In the genomic region with DNA sequence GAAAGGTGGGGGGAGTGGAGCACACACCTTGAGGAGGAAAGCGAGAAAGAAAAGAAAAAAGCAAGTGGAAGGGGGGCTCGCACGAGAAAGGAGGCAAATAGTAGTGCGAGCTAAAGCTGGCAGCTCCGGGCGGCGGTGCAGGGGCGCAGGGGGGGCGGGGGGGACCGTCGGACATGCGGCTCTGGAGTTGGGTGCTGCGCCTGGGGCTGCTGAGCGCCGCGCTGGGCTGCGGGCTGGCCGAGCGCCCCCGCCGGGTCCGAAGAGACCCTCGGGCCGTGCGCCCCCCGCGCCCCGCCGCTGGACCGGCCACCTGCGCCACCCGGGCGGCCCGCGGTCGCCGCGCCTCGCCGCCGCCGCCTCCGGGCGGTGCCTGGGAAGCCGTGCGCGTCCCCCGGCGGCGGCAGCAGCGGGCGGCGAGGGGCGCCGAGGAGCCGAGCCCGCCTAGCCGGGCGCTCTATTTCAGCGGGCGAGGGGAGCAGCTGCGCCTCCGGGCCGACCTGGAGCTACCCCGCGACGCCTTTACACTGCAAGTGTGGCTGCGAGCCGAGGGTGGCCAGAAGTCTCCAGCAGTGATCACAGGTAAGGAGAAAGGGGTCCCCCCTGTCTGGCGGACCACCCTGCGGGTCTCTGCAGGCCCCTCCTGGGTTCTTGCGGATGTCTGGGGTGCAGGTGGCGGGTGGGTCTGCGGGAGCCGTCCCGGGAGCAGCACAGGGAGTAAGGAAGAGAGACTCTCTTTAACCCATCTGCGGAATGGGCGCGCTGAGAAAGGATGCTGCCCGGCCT, we compare ENCODE assay signal across 8 mouse cellular contexts. TPM values are rescaled to one million over a fixed set of nuclear protein-coding genes. Genes with fewer than 3 reads are reported as not detected.
DNase-seq lines count a peak whose midpoint lies in the region; ATAC-seq and TF ChIP-seq lines count a peak whose summit lies in the region.

No protein-coding gene starts in this region.

- H3K4me3 ChIP-seq in brown adipose tissue, adult 24 weeks (ENCODE audit: insufficient read depth, low read depth, low read length): peak overlapping the region; percentile 50
- H3K4me3 ChIP-seq in intestine, postnatal 0 days (ENCODE audit: low read depth, low read length): peak overlapping the region; percentile 46

- no peak overlapping the region for H3K27ac ChIP-seq in brown adipose tissue, adult 24 weeks (replicated peaks; ENCODE audit: low read depth, low read length)
- H3K27ac ChIP-seq in intestine, postnatal 0 days (ENCODE audit: low read depth, low read length): no peak overlapping the region

- peak overlapping the region; percentile 42; the same call in 1 of the 2 replicates for H3K9ac ChIP-seq in intestine, postnatal 0 days (ENCODE audit: low read depth, low read length)

- H3K4me1 ChIP-seq in brown adipose tissue, adult 24 weeks (ENCODE audit: control insufficient read depth, insufficient read depth, insufficient read length, low read length): no peaks in the 10 kb centered on the region
- H3K4me1 ChIP-seq in intestine, postnatal 0 days (replicated peaks; ENCODE audit: control insufficient read depth, insufficient read depth, low read length): no peaks in the 10 kb centered on the region

- ATAC-seq in intestine, postnatal 0 days: 0 out of 2 replicates have a peak, but pooled peaks have one; percentile 22

- peaks cover 28% of the 10 kb centered on the region for H3K27me3 ChIP-seq in intestine, postnatal 0 days (replicated peaks; ENCODE audit: control insufficient read depth, insufficient read depth, low read length)

- WGBS in intestine, postnatal 0 days: 1% methylated on average over 45 of the region's 80 CpGs

- DNase-seq in layer of hippocampus, postnatal 10 days (ENCODE audit: low spot score in 2 of 2): peak; percentile 12 to 24
- DNase-seq in layer of hippocampus, adult 18-20 months (ENCODE audit: low spot score in 2 of 2): no peak
- DNase-seq in gastrocnemius, postnatal 10 days: peak; percentile 18
- DNase-seq in lung, postnatal 14 days: peak; percentile 10
- peak; percentile 10 for DNase-seq in yolk sac, embryonic 10.5 days (ENCODE audit: low spot score)
- DNase-seq in right cerebral cortex, postnatal 25 days: no peak

- no peaks in the 10 kb centered on the region for H3K9me3 ChIP-seq in intestine, postnatal 0 days (ENCODE audit: control insufficient read depth)

- H3K4me2 ChIP-seq in intestine, postnatal 0 days (replicated peaks; ENCODE audit: low read depth): peak overlapping the region; percentile 76

- no peak for TF ChIP-seq CTCF in intestine, postnatal 0 days (IDR thresholded peaks at IDR 0.05; ENCODE audit: low read depth)

- H3K36me3 ChIP-seq in intestine, postnatal 0 days (ENCODE audit: control insufficient read depth, insufficient read depth): no peaks in the 10 kb centered on the region

RNA-seq across cellular contexts. Expression of gene Pappa, which starts 0.6 kb away (rescaled TPM):
- 1 to 10 TPM; 1.1 to 1.3 TPM for total RNA-seq in layer of hippocampus, postnatal 10 days (2021)
- 1 to 10 TPM; 1.3 to 1.4 TPM for total RNA-seq in layer of hippocampus, adult 18-20 months (2021)
- polyA plus RNA-seq in brown adipose tissue, adult 24 weeks (2012; ENCODE audit: insufficient read depth, insufficient read length, missing spikeins): 0.08 and 0.33 TPM in 2 replicates
- total RNA-seq in gastrocnemius, postnatal 10 days (2021): 1 to 10 TPM; 1.9 to 2.2 TPM
- 0.33 and 0.37 TPM in 2 replicates for polyA plus RNA-seq in intestine, postnatal 0 days (2015; fragmentation: Nextera tagmentation; extraction: Ambion mirVana)

Comparison
In these comparisons a context has a peak if more than half of its experiments do, and no peak if none do; other contexts are left out.
1. DNase-seq: peak in layer of hippocampus, postnatal 10 days (2 of 2), gastrocnemius, postnatal 10 days (single experiment), lung, postnatal 14 days (single experiment) and yolk sac, embryonic 10.5 days (single experiment); none in layer of hippocampus, adult 18-20 months (0 of 2) and right cerebral cortex, postnatal 25 days (single experiment).